Mouse (Mus musculus): Measurements from ENCODE around the gene Grem1.
A peak's percentile ranks its signal among the peaks of the same experiment; 100 is the strongest.

Gene Grem1

DNA sequence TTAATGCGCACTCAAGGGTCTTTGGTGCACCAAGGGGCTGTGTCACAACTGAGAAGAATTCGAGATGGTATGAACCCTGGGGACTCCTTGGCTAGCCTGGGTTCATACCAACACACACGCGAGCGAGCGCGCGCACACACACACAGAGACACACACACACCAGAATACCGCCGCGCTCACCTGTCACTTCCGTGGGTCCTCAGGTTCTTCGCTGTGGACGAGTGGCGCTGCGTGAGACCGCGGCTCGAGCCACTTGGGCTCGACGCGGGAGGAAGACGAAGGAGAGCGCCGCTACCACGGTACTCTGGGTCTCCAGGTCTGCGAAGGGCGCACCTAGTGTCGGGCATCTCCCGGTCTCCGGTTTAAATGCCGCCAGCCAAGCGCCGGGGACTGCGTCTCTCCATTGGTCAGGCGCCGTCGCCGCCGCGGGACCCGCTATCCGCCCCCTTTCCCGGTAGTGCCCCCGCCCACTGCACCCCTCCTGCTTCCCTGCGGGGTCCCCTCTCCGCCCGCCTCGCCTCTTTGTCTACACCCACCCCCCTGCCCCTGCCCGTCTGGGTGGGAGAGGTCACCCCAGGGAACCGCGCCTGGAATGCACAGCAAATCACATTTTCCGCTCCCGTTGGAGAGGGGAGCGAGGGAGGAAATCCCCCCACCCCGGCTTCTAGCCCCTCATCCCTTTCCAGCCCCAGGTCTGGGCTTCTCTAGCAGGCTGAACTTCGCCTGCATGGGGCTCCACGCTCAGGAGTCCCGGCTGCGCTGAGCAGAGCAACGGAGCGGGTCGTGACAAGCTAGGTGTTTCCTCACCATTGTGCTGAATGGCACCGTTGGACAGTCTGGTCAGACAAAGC lies at the start of gene Grem1:
TSS of gene Grem1 (minus strand) at position 336 of the 851 bp plus-strand sequence.
- DNase-seq (ENCODE audit: extremely low read depth, low read depth): no peak

DNA sequence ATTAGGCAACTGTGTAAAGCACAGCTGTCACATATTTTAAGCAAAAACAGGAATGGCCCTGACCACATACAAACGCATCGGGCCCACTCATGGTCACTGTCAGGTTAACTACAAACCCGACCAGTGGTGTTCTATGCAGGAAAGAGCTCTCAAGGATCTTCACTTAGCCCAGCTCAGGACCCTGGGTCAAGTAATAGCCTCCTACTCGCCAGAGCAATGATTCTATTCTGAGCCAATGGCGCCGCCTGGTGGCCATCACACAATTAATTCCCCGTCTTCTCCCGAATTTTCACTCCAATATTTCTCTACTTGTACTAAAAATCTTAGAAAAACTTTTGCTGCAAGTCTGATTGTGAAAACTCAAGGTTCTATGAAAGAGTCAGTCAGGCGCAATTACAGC lies 49.2 kb upstream of the Grem1 start:
- peak; percentile 10 for DNase-seq (ENCODE audit: extremely low read depth, low read depth)

DNA sequence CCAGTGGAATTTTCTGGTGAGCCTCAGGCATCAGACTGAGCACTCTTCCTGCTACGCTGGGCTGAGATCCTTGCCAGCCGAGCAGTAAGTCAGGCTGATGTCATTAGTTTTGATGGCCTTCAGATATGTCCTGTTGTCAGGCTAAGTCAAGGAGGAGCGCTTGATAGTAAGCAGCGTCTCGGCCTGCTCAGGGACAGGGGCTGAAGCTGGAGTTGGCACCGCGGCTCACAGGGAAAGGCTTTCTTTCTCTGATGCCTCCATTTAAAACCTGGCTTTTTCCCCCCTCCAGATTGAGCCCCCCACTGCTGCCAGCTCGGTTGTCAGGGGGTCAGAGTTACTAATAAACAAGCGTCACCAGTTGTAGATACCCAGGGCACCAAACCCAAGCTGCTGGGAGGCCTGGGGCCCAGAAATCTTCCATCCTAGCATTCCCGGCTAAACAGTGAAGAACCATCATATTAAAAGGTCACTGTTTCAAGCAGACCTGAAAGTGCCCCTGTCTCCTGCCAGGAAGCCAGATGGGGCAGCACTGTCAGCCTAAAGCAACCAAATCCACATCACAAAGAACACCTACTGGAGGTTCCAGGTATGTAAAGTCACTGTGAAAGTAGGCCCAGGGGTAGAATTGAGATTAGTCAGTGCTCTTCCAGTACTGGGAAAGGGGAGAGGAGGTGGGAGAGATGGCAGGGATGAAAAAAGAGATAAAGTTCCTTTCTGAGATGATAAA lies 48.6 kb upstream of the Grem1 start:
- no peak for DNase-seq (ENCODE audit: extremely low read depth, low read depth)

GRCm38 (mm10) chr2:113805765-113806164 lies 47.3 kb upstream of the Grem1 start:
- DNase-seq (ENCODE audit: extremely low read depth, low read depth): no peak

GRCm38 (mm10) chr2:113803753-113804152 lies 45.3 kb upstream of the Grem1 start:
- no peak for DNase-seq (ENCODE audit: extremely low read depth, low read depth)

GRCm38 (mm10) chr2:113800846-113801245 lies 42.4 kb upstream of the Grem1 start:
- DNase-seq (ENCODE audit: extremely low read depth, low read depth): no peak

- no peak for DNase-seq (ENCODE audit: extremely low read depth, low read depth)
Measured at GRCm38 (mm10) chr2:113798605-113799004, 40.2 kb upstream of the Grem1 start.

- DNase-seq (ENCODE audit: extremely low read depth, low read depth): no peak
Measured at GRCm38 (mm10) chr2:113795186-113795585, 36.7 kb upstream of the Grem1 start.

- DNase-seq (ENCODE audit: extremely low read depth, low read depth): no peak
Measured at GRCm38 (mm10) chr2:113793521-113793920, 35.1 kb upstream of the Grem1 start.

GRCm38 (mm10) chr2:113788821-113789387 lies 30.5 kb upstream of the Grem1 start:
- no peak for DNase-seq (ENCODE audit: extremely low read depth, low read depth)

- no peak for DNase-seq (ENCODE audit: extremely low read depth, low read depth)
Measured at GRCm38 (mm10) chr2:113787882-113788281, 29.4 kb upstream of the Grem1 start.

- DNase-seq (ENCODE audit: extremely low read depth, low read depth): no peak
Measured at GRCm38 (mm10) chr2:113784851-113785250, 26.4 kb upstream of the Grem1 start.

- DNase-seq (ENCODE audit: extremely low read depth, low read depth): no peak
Measured at GRCm38 (mm10) chr2:113781521-113781920, 23.1 kb upstream of the Grem1 start.

DNA sequence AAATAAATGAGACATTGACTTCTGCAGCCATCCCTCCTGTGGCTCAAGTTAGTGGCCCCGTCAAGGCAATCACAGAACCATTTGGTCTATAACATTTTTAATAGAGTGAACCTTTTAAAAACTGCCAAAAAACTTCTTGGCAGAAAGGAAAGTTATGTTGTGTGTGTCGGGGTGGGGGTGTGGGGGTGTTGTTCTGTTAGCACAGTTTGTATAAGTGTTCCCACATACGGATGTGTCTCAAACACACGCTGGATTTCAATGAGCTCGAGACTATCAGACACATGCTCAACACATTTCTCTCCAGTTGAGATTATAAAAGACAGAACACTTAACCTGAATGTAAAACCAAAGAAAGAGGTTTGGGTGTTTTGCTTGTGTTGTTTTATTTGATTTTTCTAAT lies 22.7 kb upstream of the Grem1 start:
- DNase-seq (ENCODE audit: extremely low read depth, low read depth): no peak

GRCm38 (mm10) chr2:113779336-113779735 lies 20.9 kb upstream of the Grem1 start:
- DNase-seq (ENCODE audit: extremely low read depth, low read depth): no peak

GRCm38 (mm10) chr2:113778036-113778435 lies 19.6 kb upstream of the Grem1 start:
- DNase-seq (ENCODE audit: extremely low read depth, low read depth): no peak

DNA sequence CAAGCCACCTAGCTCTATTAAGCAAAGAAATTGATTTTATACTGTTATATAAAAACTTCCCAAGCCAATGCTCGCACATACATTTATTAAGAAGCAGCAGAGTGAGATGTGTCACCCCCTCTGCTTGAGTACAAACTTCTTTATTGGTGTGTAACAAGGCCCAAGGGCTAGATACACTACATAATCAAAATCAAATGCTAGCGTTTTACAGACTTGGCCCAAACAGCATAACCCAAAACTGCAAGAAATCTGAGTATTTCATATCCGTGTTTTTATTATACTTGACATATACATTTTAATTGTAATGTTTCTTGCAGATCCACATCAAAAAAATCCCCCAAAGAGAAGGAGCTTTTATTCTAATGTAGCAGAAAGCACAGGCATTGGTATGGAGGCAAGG lies 17.9 kb upstream of the Grem1 start:
- no peak for DNase-seq (ENCODE audit: extremely low read depth, low read depth)

DNA sequence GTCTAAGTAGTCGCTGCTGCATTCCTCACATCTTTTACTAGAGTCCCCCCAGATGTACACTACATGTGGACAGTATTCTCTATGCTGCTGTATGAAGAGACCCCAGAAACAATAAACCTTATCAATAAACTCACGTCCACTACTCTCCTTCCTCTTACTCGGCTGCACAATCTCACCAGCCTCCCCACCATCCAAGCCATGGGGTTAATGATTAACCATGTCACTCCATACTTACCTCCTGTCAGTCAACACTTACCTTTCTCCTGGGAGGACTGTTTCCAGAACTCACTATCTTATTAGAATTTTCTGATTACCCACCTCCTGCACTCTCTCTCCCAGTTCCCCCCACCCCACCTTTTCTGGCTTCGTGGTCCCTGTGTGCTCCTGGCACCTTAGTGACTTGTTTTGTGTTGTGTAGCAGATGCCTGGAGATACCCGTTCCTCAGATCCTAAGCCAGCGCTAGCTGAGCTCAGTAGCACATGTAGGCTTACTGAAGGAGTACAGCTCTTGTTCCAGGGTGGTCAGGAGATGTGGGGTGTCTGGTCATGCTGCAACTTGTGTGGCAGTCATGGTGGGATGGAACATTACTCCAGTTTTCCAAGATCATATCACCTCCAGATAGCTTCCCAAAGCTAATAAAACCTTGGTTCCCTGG lies 15.8 kb upstream of the Grem1 start:
- DNase-seq (ENCODE audit: extremely low read depth, low read depth): no peak

DNA sequence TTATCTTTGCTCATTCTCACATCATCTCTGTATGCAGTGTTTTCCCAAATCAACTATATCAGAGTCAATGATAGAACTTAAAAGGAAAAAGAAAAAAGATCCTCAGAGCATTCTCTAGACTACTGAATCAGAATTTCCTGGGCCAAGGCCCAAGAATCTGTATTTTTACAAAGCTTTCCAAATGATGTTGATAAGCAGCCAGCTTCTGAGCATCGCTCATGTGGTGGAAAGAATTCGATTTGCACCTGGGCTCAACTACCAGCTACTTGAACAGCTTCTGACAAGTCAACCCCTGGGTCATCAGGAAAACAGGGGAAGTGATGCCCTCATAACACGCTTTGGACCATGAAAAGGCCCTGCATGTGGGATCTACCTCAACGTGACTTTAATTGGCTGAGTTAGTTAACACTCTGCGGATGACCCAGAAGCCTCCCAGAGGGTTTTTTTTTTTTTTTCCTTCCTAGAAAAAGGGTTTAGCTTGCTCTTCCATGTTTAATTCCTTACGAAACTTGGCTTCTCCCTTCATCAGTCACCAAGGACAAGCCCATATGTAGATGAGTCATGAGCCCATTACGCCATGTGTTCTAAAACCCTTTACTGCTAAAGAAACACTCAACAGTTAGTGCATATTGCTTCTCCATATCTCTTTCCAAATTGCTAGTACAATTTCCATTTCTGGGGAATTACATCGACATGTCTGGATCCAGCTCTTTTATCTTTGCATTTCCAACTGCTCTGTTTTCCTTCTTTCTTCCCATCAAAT lies 10.3 kb upstream of the Grem1 start:
- DNase-seq (ENCODE audit: extremely low read depth, low read depth): no peak

GRCm38 (mm10) chr2:113765885-113766284 lies 7.4 kb upstream of the Grem1 start:
- no peak for DNase-seq (ENCODE audit: extremely low read depth, low read depth)

DNA sequence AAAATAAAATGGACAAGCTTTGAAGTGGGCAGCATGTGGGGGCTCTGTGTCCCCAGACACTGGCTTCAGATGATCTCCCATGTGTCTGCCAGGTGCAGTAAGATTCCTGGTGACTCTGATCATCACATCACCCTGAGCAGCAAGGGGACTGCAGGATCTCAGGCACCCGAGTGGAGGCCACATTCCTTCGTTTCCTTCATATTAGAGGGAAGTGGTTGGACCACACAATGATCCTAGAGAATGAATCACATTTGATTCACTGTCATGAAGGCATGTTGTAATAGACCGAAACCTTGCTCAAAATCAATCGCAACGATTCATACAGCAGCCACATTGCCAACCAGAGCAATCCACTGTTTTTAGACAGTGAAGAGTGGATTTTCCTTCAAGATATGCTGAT lies 6.5 kb upstream of the Grem1 start:
- DNase-seq (ENCODE audit: extremely low read depth, low read depth): no peak
